Mouse (Mus musculus): ENCODE data around the gene Plekhh1. TPM values are rescaled to one million over a fixed set of nuclear protein-coding genes. Genes with fewer than 3 reads are reported as not detected.

Plekhh1 gene
- polyA plus RNA-seq, 1 experiment from 2014 or later = 7.9 TPM

GRCm38 (mm10) chr12:79105312-79105711 lies 76.3 kb downstream of the Plekhh1 start:
- H3K9me3 ChIP-seq (replicated peaks) = no peaks in the 10 kb centered on the region
- no peaks in the 10 kb centered on the region for H3K36me3 ChIP-seq
- 85% methylated on average over 5 of the region's 5 CpGs for WGBS
- H3K4me3 ChIP-seq = no peak overlapping the region
- no peaks in the 10 kb centered on the region for H3K27me3 ChIP-seq (ENCODE audit: low read depth, poor library complexity, severe bottlenecking)
- no peak for DNase-seq (ENCODE audit: low spot score)
- H3K27ac ChIP-seq (replicated peaks) = no peak overlapping the region
- 0 out of 2 replicates have a peak, but pooled peaks cover 3% of the 10 kb centered on the region for H3K4me1 ChIP-seq

DNA sequence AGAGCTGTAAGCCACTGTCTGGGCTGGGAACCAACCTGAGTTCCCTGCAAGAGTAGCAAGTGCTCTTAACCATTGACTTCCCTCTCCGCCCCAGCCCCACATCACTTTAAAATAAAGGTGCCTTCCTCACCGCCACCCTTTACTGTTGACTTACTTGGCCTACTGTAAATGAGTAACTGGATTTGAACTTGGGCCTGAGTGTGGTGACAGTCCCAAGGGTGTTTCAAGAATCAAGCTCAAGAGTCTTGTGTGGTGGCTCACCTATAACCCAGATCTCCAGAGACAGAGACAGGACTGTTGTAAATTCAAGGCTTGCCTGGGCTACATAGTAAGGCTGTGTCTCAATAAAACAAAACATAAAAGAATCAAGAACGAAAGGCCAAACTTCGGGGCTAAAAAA lies 90.0 kb downstream of the Plekhh1 start:
- no peaks in the 10 kb centered on the region for H3K27me3 ChIP-seq (ENCODE audit: low read depth, poor library complexity, severe bottlenecking)
- 89% methylated on average over 4 of the region's 4 CpGs for WGBS

GRCm38 (mm10) chr12:79122820-79123219 lies 93.9 kb downstream of the Plekhh1 start:
- Histone ChIP-seq H3K4me3 (no peak overlapping the region), H3K9me3 (replicated peaks) (no peaks in the 10 kb centered on the region), H3K4me1 (no peaks in the 10 kb centered on the region), H3K36me3 (no peaks in the 10 kb centered on the region), H3K27ac (replicated peaks) (no peak overlapping the region), H3K27me3 (ENCODE audit: low read depth, poor library complexity, severe bottlenecking) (no peaks in the 10 kb centered on the region)
- DNase-seq (ENCODE audit: low spot score) = no peak
- WGBS = 36% methylated on average over 3 of the region's 3 CpGs

More for the DNA sequence above, 90.0 kb downstream of the Plekhh1 start:
- Histone ChIP-seq H3K27ac (replicated peaks) (no peak overlapping the region), H3K36me3 (no peaks in the 10 kb centered on the region), H3K4me1 (no peaks in the 10 kb centered on the region), H3K9me3 (replicated peaks) (no peaks in the 10 kb centered on the region), H3K4me3 (no peak overlapping the region)
- no peak for DNase-seq (ENCODE audit: low spot score)

- Histone ChIP-seq H3K27ac (replicated peaks) (no peak within 1 kb of the TSS), H3K9me3 (replicated peaks) (no peaks in the 10 kb centered on the region), H3K27me3 (ENCODE audit: low read depth, poor library complexity, severe bottlenecking) (peaks cover 45% of the 10 kb centered on the region), H3K36me3 (no peaks in the 10 kb centered on the region), H3K4me3 (peak within 1 kb of the TSS; percentile 60), H3K4me1 (peaks cover 15% of the 10 kb centered on the region)
- under 1% methylated on average over 47 of the region's 47 CpGs for WGBS
- peak; percentile 72 for DNase-seq (ENCODE audit: low spot score)
These were observed 101.6 kb downstream of the Plekhh1 start, which contains the start of gene Arg2 for GRCm38 (mm10) chr12:79130299-79131177. Gene Arg2, plus strand, starts transcription at chr12:79130777.

Other genes starting within 250 kb of the Plekhh1 start
- gene Atp6v1d, start 167.5 kb upstream of the Plekhh1 start, polyA plus RNA-seq (2016; fragmentation: Nextera tagmentation; extraction: Ambion mirVana) = 71.1 and 80.0 TPM in 2 replicates
- 270 and 310 TPM in 2 replicates for gene Eif2s1, start 167.3 kb upstream of the Plekhh1 start, polyA plus RNA-seq (2016; fragmentation: Nextera tagmentation; extraction: Ambion mirVana)
- 2.0 and 2.2 TPM in 2 replicates for gene Plek2, start 122.2 kb upstream of the Plekhh1 start, polyA plus RNA-seq (2016; fragmentation: Nextera tagmentation; extraction: Ambion mirVana)
- 5.3 and 6.1 TPM in 2 replicates for gene Tmem229b, start 21.5 kb upstream of the Plekhh1 start, polyA plus RNA-seq (2016; fragmentation: Nextera tagmentation; extraction: Ambion mirVana)
- gene Pigh, start 60.5 kb downstream of the Plekhh1 start, polyA plus RNA-seq (2016; fragmentation: Nextera tagmentation; extraction: Ambion mirVana) = 32.3 and 36.8 TPM in 2 replicates
- 0.72 and 2.5 TPM in 2 replicates for gene Arg2, start 101.6 kb downstream of the Plekhh1 start, polyA plus RNA-seq (2016; fragmentation: Nextera tagmentation; extraction: Ambion mirVana)
- gene Vti1b, start 143.5 kb downstream of the Plekhh1 start, polyA plus RNA-seq (2016; fragmentation: Nextera tagmentation; extraction: Ambion mirVana) = 100 and 103 TPM in 2 replicates
- gene Rdh11, start 163.1 kb downstream of the Plekhh1 start, polyA plus RNA-seq (2016; fragmentation: Nextera tagmentation; extraction: Ambion mirVana) = 23.1 and 27.1 TPM in 2 replicates
- 1.7 and 2.1 TPM in 2 replicates for gene Rdh12, start 179.8 kb downstream of the Plekhh1 start, polyA plus RNA-seq (2016; fragmentation: Nextera tagmentation; extraction: Ambion mirVana)

Measured in midbrain, embryonic 10.5 days (tissue).